Mouse (Mus musculus) layer of hippocampus, postnatal 10 days (tissue): ENCODE data around the gene Timm23. TPM values are rescaled to one million over a fixed set of nuclear protein-coding genes. Genes with fewer than 3 reads are reported as not detected.
A peak's percentile ranks its signal among the peaks of the same experiment; 100 is the strongest.
"Not testable (repeated sequence)": the region's sequence is repeated elsewhere in the genome, so short reads cannot be mapped to it uniquely, and the experiment has no call there.

ENCODE experiments used
- DNase-seq, 2 experiments: peaks; one replicate each; pipeline ENCODE4 v3.0.0; 2021; ENCODE audit warnings: low spot score in 2 of 2
- long read RNA-seq: library from polyadenylated mRNA; stranded (forward); transcript quantifications from one replicate; pipeline ENCODE4 v2.0.0, GENCODE M21; 2023
- total RNA-seq, 2 experiments: library from RNA; stranded (reverse); gene quantifications; 2 replicates each; pipeline ENCODE4 v1.2.3; 2021

Timm23 gene
- 100 to 1,000 TPM in 1 of 2 experiments, 10 to 100 TPM in 1; 90.9 to 109 TPM for total RNA-seq
- long read RNA-seq, transcript Timm23-201 (7 exons, 1,173 nt), result major isoform, 196 of 204 reads
- long read RNA-seq, partial matches to known transcripts, result 1 of 204 reads
- long read RNA-seq, other reads (novel, unspliced or antisense), result 6 of 204 reads

GRCm38 (mm10) chr14:32201791-32202451, at the start of gene Timm23, which contains the start of gene Parg:
TSS of gene Timm23 (minus strand) at chr14:32201898.
TSS of gene Parg (plus strand) at chr14:32201949.
- peak; percentile 83 to 89 for DNase-seq

GRCm38 (mm10) chr14:32249616-32250015, 47.9 kb upstream of the Timm23 start:
- no peak for DNase-seq

DNA sequence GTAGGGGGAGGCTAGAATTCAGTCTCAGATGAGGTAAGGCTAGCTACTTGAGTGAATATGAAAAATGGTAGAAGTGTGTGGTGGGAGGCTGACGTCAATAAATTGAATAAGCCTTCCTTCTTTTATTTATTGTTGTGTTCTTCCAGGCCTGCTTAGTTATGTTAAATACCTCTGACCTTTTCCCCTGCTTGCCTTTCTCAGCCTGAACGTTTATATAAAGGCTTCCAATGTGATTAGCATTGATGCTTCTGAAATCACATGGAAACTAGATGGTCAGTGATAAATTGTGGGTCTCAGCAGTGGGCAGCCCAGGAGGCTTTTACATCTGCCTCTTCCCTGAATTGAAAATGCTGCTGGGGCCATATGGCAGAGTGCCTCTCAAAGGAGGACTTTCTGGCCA, 44.3 kb upstream of the Timm23 start:
- no peak for DNase-seq

GRCm38 (mm10) chr14:32242401-32242800, 40.7 kb upstream of the Timm23 start:
- peak; percentile 13 to 23 for DNase-seq

DNA sequence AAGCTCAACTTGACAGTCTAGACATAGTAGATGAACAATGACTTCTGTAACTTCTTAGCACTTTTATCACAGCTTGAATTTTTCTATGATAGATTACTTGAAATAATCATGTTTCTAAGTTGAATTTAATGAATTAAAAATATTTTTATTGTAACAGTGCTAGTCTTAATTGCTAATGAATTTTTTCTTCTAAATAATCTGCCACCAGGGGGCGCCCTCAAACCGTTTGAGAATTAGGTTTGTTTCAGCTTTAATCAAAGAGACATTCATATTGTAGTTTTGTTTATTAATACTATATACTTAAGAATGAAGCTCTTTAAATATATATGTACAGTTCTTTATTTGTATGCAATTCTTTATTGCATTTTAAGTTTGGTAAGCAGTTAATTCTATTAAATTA, 27.3 kb upstream of the Timm23 start:
- DNase-seq, result peak; percentile 71 to 76

DNA sequence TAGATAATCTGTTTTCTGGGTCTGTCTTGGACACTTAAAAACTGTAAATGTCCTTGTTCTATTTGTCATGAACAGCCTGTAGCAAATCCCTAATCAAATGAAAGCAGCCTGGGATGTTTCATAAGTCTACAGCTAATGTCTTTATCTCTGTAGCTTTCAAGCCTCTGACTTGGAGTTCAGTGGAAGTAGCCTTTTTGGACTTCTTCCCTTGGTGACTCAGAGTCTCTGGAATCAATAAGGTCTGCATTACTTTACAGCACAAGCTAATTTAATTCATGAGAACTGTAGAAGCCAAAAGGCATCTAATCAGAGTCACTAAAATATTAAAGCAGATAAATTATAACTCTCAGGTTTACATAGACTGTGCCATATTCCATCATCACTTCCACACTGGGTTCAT, 24.9 kb upstream of the Timm23 start:
- no peak for DNase-seq

DNA sequence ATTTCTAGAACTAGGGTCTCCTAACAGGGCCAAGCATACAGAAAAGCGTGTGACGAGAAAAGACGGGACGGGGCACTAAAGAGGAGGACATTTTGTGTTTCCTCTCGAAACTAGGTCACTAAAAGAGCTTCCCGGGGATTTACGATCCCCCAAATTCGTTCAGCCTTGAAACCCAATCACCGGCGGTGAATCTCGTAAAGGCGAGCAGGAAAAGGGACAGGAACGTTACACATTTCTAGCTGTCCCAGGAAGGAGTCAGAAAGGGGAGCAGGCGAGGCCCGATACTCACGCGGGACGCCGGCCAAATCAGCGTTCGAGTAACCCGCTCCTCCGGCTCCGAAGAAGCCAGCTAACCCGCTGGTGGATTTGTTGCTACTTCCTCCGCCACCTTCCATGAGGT, 344 bp downstream of the Timm23 start:
- DNase-seq, result no peak

DNA sequence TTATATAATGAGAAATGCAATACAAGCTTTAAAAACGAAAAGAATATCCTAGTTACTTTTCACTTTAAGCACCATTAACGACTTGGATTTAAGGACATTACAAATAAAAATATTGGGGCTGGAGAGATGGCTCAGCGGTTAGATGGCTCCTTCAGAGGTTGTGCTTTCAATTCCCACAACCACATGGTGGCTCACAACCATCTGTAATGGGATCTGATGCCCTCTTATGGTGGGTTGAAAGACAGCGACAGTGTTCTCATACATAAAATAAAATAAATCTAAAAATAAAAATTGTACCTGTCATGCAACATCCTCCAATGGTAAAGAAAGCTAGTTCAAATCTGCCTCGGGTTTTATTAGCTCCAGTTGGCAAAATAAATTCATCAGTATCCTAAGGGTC, 8.1 kb downstream of the Timm23 start:
- DNase-seq, result not testable (repeated sequence)

DNA sequence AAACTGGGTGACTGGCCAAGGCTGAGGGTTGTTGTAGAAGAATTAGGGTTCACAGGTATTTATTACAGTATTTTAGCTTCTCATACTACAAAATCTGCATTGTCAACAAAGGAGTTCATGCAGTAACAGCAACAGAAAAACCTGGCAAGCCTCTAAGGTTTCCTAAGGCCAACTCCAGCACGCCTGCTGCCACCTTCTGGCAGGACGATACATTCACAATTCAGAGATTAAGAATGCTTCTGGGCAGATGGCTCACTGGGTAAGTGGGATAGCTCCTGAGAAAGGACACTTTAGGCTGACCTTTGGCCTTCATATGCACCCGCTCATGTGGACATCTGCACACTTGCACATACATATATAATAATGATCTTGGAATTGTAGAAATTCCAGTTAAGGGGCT, 9.3 kb downstream of the Timm23 start:
- peak; percentile 35 to 58 for DNase-seq

DNA sequence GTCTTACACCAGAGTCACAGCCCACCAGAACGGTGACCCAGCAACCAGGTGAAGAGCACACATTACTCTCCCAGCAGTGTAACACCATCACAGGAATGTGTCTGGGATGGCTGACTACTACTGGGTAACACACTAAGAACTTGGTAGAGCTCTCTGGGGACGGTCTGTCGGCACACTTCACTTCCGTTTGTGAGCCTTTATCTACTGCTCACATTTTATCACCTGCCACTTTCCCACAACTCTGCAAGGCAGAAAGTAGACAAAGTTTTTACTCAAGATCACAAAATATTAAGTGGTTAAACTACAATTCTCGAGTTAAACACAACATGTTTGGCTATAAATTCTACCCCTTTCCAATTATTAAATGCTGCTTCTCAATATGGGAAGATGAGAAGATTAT, 9.8 kb downstream of the Timm23 start:
- DNase-seq, result no peak

GRCm38 (mm10) chr14:32190627-32191391, 10.9 kb downstream of the Timm23 start:
- DNase-seq, result no peak

DNA sequence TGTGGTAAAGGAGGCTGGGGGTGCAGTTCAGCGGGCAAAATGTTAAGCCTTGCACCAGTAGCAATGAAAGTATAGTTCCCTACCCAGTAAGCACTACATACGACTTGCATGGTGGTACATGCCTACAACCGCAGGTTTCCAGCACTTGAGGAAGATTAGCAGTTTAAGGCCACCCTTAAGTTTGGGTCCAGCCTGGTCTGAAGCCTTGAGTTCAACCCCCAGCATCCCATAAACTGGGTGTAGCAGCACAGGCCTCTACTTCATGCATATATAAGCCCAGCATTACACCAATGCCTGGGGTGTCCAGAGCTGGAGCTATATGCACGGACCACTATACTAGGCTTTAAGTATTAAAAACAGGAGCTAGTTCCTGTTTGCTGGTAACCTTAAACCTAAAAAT, 17.9 kb downstream of the Timm23 start:
- DNase-seq, result no peak

GRCm38 (mm10) chr14:32180861-32181260, 20.8 kb downstream of the Timm23 start:
- DNase-seq, result no peak

DNA sequence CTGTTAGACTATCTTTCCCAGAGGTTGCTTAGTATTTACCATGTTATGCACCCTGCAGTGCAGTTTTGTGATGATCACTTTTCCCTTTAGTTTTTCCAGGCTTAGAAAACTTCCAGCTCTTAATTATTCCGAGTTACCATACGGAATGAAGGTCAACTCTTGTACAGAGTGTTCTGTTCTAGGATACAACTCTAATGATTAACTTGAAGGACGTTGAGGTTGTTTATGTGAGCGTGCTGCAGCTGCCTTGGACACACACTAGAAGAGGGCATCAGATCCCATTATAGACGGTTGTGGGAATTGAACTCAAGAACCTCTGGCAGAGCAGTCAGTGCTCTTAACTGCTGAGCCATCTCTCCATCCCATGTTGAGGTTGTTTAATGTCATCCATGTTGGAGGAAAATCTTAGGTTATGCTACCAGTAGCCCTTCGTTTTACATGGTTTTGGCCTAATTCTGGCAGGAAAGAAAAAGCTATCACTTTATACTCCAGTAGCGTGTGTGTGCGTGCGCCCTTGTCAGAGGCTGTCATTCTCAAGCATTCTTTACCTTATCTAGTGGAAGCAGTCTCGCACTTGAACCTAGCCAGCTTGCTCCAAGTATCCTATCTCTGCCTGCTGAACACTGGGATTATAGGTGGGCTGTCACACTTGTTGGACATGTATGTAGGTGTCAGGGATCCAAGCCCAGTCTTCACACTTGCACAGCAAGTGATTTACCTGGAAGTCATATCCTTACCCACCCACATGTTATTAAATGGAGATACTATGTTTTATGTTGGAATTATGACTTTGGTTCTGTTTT, 22.1 kb downstream of the Timm23 start:
- DNase-seq, result no peak

DNA sequence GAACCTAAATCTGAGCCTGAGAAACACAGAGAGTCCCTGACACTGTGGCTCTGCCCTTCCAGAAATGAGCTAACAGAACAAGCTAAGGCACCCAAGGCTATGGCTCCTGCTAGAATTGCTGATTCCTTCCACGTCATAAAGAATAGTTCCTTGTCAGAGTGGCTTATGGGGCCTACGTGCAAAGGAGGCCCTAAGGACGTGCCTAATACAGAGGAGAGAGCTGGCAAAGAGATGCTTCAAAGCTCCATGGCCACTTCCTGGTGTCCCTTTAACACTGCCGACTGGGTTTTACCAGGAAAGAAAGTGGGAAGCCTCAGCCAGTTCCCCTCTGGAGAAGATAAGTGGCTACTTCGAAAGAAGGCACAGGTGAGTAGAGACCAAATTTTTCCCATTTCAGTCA, 25.1 kb downstream of the Timm23 start:
- DNase-seq, result not testable (repeated sequence)

- DNase-seq, result no peak
Measured at GRCm38 (mm10) chr14:32175310-32175709, 26.4 kb downstream of the Timm23 start.

- no peak for DNase-seq
Measured at GRCm38 (mm10) chr14:32170137-32170536, 31.6 kb downstream of the Timm23 start.

DNA sequence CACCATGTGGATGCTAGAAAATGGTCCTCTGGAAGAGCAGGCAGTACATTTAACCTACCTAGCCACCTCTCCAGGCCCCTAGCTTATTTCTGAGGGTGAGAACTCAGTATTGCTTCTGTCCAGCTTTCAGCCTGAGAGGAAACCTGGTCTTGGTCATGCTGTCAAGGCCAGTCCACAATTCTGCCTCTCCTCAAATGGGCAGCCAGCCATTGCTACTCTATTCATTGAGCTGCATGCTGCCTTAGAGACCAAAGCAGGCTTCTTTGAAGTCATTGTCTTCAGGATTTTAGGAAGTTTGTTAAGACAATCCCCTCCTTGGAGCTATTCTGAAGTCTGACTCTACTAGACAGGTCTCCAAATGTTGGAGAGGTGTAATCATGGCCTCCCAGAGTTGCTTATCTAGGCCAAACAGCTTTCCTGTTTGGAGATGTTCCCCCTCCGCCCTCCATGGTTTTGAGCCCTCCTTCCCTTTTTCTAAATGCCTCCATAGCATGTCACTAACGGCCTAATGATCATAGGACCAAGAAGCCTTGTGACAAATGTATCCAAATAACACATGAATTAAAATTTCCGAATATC, 33.0 kb downstream of the Timm23 start:
- DNase-seq, result no peak

GRCm38 (mm10) chr14:32167326-32167725, 34.4 kb downstream of the Timm23 start:
- no peak for DNase-seq

- DNase-seq, result no peak
Measured at GRCm38 (mm10) chr14:32166840-32167239, 34.9 kb downstream of the Timm23 start.

- DNase-seq, result no peak
Measured at GRCm38 (mm10) chr14:32166062-32166441, 35.6 kb downstream of the Timm23 start.
